Mouse (Mus musculus): ENCODE results near the gene Lasp1. TPM values are rescaled to one million over a fixed set of nuclear protein-coding genes. Genes with fewer than 3 reads are reported as not detected.
"Not testable (repeated sequence)": the region's sequence is repeated elsewhere in the genome, so short reads cannot be mapped to it uniquely, and the experiment has no call there.

The Lasp1 gene
- total RNA-seq, 4 experiments from 2014 or later, result 131 to 177 (median 143) TPM

GRCm38 (mm10) chr11:97829913-97830476 is 31.2 kb downstream of the Lasp1 start:
- DNase-seq, result no peak

- no peak for DNase-seq
Measured at GRCm38 (mm10) chr11:97830501-97830900, 31.7 kb downstream of the Lasp1 start.

DNA sequence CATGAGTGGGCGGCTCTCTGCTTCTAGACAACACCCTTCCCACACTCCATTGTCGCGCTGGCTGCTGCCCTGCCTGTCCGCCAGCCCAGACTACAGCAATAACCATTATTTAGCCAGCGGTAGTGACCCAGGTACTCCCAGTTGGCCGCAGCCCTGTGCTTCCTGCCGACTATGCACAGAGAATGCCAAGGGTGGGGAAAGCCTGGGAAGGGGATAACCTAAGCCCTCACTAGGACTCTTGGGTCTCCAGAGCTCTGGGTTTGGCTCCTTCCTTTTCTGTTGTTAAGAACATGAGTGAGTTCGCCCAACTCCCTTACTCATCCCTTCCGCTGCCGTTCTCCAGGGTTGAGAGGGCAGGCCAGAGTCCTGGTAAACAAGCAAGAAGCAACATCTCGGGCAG is 33.2 kb downstream of the Lasp1 start:
- DNase-seq, result no peak

- no peak for DNase-seq
Measured at GRCm38 (mm10) chr11:97833352-97833751, 34.6 kb downstream of the Lasp1 start.

GRCm38 (mm10) chr11:97836541-97836940 is 37.7 kb downstream of the Lasp1 start:
- no peak for DNase-seq

- not testable (repeated sequence) for DNase-seq
Measured at GRCm38 (mm10) chr11:97837051-97837450, 38.3 kb downstream of the Lasp1 start.

GRCm38 (mm10) chr11:97837641-97838149 is 38.9 kb downstream of the Lasp1 start:
- DNase-seq, result no peak

DNA sequence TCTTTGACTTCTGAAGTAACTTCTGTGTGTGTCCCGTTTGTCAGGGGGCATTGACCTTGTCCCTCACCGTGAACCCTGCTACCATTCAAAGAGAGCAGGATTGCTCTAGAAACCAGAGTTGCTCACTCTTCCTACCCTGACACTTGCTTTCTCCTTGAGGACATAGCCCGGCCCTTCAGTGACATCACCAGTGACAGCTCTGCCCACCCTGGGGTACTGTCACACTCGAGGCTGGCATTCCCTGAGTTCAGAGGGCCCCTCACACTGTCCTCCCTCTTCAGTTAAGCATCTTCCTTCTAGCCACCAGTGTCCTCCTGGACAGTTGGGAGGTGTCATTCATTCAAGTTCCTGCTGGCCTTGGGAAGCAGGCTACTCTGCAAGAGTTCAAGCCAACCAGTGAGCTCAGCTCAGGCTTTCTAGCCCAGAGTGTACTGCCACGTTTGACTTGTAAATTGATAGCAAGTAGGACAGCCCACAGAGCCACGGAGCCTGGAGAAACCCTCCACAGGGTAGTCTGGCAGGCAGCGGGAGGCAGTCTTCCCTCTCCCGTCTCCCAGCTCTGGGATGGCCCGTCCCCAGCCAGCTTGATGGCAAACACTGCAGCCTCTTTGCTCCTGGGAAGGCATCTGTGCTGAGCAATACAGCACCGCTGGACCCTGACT is 40.1 kb downstream of the Lasp1 start:
- no peak for DNase-seq

DNA sequence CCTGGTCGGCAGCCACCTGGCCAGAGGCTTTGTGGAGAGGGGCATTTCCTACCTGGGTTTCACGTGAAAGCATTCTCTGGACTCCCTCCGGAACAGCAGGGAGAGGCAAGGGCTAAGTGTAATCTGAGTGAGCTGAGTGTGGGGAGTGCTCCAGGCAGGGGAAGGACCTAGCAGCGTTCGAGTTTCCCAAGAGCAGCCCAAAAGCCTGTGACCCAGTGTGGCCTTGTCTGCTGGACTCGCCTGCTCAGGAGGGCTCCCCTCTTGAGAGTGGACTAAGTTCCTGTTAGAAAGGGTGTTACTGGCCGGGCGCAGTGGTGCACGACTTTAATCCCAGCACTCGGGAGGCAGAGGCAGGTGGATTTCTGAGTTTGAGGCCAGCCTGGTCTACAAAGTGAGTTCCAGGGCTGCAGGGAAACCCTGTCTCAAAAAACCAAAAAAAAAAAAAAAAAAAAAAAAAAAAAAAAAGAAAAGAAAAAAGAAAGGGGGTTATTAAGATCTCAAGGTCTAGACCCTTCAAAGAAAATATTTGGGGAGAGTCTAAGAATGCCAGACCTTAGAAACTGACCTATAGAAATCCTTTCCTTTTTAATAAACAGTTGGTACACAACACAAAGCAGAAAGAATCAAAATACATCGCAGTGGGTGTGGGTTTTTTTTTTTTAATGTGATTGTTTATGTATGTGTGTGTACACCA is 40.8 kb downstream of the Lasp1 start:
- no peak for DNase-seq

DNA sequence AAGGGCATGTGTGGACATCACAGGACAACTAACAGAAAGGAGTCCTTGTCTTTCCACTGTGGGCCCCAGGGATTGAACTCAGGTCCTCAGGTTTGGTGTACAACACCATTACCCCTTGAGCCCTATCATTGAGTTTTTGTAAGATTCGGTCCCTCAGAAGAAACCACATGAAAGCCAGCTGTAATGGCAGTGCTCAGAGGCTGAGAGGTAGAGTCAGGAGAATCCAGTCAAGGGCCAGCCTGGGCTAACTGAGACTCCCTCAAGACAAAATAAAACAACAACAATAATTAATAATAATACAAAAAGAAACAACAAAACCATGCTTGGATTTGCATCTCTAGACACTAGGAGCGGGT is 41.3 kb downstream of the Lasp1 start:
- no peak for DNase-seq

DNA sequence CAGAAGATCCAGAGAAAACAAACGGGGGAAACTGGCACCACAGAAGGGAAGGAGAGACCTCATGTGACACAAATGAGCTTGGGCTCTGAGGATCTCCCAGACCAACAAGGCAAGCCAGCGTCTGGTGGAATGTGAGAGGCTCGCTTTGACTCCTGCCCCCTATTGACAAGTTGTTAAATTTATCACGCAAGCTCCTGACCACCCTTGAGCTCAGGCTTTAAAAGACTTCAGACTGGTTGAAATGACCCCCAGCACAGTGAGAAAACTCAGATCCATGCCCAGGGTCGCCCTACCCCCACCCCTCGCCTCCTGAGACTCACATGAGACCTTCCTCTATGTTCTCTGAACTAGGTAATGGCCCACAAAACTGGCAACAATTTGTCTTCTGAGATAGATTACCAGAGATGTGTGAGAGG is 41.7 kb downstream of the Lasp1 start, which contains the start of gene B230217C12Rik:
B230217C12Rik (plus strand) TSS at position 242 of the 416 bp plus-strand sequence.
- no peak for DNase-seq

DNA sequence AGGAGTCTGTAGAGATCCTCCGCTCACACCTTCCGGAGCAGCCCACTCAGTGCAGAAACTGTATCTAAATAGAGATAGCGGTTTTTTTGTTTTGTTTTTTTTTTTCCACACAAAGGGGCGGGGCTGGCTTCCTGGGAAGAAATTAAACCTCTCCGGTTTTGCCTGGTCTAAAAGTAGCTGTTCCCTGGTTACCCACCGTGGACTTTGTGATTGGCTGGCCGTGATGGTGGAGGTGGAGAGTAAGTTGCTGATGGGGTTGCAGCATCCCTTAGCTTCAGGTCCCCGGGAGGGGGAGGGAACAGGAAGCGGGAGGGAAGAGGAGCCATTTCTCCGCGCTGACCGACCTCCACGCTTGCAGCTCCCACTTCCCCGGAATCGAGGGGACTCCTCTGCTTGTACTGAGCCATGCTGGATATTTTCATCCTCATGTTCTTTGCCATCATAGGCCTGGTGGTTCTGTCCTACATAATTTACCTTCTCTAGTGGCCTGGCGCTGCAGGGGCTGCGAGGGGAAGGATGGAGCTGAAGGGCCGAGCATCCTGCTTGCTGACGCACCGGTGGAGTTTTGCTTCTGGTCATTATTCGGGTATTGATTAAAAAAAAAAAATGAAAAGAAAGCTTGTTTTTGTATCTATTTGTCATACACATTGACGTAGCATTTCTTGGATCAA is 42.3 kb downstream of the Lasp1 start:
- no peak for DNase-seq

GRCm38 (mm10) chr11:97842001-97842400 is 43.2 kb downstream of the Lasp1 start:
- no peak for DNase-seq

DNA sequence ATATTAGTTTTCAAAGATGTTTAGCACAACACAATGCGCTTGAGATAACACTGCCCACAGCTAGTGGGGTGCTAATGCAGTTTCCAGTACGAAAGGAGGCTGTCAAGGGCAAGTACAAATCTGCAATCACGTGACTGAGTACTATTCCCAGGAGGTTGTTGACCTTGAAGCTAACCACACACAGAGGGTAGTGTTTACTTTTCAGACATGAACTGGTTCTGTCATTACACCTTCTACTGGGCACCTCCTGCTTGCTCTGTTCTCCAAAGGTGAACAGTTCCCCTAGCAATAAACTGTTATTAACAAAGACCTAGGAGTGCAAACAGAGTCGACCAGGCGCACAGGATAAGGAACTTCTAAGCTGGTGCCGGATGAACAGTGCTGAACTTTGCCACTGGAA is 51.6 kb downstream of the Lasp1 start:
- DNase-seq, result no peak

- no peak for DNase-seq
Measured at GRCm38 (mm10) chr11:97851601-97852000, 52.8 kb downstream of the Lasp1 start.

DNA sequence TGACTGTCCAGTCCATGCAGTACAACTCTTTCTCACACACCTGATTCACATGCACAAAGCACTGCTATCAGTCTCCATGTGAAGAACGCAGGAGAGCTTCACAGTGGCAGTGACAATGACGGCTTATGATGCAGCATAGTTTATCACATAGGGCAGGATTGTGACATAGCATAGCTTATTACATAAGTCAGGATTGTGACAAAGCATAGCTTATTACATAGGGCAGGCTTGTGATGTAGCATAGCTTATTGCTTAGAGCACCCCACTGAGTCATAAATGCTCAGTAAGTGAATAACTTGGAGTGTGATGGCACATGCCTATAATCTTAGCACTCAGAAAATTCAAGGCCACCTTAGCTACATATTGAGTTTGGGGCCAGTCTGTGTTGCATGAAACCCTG is 56.7 kb downstream of the Lasp1 start:
- DNase-seq, result no peak

DNA sequence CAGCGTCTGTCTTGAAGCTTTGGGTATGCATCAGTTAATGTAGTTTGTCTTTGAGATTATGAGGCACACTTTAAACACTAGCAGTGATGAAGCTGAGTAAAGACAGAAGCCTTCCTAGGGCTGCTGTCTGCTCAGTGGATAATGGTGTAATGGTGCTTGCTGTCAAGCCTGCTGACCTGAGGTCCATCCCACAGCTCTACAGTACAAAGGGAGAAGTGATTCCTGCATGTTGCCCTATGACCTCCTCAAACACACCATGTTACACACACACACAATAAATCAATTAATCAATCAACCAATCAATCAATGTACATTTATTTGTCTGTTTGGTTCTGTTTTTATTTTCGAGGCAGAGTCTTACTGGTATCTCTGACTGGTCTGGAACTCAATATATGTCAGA is 63.3 kb downstream of the Lasp1 start:
- no peak for DNase-seq

DNA sequence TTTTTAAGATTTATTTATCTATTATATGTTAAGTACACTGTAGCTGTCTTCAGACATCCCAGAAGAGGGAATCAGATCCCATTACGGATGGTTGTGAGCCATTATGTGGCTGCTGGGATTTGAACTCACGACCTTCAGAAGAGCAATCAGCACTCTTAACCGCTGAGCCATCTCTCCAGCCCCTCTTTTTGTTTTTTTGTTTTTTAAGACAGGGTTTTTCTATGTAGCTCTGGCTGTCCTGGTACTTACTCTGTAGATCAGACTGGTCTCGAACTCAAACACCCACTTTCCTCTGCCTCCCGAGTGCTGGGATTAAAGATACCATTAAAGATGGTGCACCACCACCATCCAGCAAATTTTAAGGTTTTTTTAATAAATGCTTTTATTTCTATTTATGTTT is 66.6 kb downstream of the Lasp1 start:
- no peak for DNase-seq

DNA sequence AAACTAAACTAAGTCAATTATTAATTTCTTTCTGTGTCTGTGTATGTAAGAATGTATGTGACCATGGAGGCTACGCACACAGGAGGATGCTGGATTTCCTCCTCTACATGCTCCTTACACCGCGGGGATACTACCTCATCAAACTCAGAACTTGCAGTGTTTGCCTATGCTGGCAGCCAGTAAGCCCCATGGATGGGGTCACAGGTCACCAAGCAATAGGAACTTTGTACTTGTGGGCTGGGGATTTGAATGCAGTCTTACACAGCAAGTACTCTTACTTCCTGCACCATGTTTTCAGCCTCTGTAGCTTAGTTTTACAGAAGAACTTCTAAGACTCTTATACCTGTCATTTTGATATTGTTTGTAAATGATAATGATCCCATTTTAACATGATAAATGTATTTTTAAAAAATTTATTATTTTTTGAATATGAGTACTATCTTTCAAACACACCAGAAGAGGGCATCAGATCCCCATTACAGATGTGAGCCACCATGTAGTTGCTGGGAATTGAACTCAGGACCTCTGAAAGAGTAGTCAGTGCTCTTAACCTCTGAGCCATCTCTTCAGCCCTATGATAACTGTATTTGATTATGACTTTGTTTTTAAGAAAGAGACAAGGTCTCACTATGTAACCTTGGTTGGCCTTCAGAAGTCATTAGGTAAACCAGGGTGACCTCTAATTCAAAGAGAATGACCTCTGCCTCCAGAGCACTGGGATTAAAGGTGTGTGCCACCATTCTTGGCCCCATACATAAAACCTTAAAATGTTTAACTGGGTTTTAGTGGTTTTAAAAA is 67.5 kb downstream of the Lasp1 start:
- DNase-seq, result no peak

DNA sequence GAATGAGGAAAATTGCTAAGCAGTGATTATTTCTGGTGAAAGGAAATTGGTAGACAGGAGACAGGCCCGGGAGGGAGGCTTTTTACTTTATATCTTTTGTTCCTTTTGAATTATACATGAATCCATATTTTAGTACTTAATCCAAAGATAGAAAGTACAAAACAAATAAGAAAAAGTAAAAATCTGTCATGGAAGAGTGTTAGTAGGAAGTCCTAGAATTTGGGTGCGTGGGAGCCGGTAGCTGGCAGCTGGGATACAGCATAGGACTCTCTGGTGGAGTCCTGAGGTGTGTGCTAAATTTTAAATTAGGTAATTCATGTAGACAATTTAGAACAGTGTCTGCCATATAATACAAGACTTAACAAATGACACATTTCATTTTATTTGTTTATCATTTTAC is 68.8 kb downstream of the Lasp1 start:
- no peak for DNase-seq

DNA sequence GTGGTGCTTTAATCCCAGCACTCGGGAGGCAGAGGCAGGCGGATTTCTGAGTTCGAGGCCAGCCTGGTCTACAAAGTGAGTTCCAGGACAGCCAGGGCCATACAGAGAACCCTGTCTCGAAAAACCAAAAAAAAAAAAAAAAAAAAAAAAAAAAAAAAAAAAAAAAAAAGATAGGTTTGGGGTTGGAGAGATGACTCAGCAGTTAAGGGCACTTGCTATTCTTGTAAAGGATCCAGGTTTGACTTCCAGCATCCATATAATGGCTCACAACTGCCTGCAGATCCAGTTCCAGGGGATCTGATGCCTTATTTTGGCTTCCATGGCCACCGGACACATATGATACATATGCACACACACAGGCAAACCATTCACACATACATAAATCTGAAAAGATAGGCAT is 73.6 kb downstream of the Lasp1 start:
- not testable (repeated sequence) for DNase-seq

DNA sequence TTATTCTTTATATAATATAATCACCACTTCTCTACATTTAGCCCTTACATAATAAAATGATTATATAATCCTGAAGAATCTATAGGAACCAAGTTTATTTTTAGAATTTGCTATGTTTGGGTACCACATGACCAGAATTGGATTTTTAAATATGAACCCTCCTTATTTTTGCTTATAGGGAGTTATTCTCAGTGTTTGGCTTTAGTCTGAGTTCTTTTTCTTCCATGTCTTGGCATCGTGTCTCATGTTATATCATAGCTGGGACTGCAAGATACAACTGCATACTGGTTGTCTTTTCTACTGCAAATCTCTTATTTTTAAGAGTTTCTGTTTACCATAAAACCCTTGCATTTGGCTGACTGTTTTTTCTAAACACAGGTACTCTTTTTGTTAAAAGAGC is 75.6 kb downstream of the Lasp1 start:
- no peak for DNase-seq

All from adrenal gland, adult 8-10 months (tissue).